Mouse (Mus musculus) bone marrow macrophage, adult 2 months (primary cell): ENCODE data around the gene Cntd1.

Experiments
- CTCF ChIP-seq: IDR thresholded peaks from 2 replicates; pipeline ENCODE4 v1.5.1; 2012; ENCODE audit warnings: low read depth, mild to moderate bottlenecking, low read length, moderate library complexity
- POLR2A ChIP-seq: IDR thresholded peaks from 2 replicates; pipeline ENCODE4 v1.6.1; 2012; ENCODE audit warnings: mild to moderate bottlenecking, low read depth, low read length, borderline replicate concordance

DNA sequence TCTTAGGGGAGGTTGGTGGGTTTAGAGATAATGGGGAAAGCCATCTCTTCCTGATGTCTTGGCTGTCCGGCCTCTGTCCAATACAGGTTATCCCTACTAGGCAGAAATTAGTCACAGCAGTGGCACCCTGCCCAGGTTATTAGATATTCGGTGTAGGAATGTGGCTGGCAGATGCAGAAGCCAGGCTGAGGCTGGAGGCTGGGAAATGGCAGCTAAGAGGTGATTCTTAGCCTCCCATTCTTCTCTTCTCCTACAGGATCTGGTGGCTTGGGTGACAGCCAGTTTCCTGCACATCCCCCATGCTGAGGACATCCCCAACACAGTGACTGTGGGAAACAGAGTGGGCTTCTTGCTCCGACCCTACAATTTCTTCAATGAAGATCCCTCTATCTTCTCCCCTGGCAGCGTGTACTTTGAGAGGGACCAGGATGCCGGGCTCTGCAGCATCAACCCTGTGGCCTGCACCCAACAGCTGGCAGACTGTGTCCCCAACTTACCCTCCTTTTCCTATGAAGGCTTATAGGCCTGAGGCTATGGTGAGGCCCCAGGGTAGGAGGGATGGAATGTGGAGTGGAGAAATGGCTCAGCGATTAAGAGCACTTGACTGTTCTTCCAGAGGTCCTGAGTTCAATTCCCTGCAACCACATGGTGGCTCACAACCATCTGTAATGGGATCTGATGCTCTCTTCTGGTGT lies 50.3 kb downstream of the Cntd1 start:
- TF ChIP-seq POLR2A: no peak
- no peak for TF ChIP-seq CTCF
